Mouse (Mus musculus) bone marrow, adult 2 months (tissue): ENCODE data around the gene Dusp12.

Experiments used
- CTCF ChIP-seq: fragments of 200-500 bp; IDR thresholded peaks from 2 replicates; pipeline ENCODE4 v1.5.1; 2011; ENCODE audit warnings: low read length, control low read depth; ENCODE audit not compliant: control insufficient read depth, insufficient read depth
- POLR2A ChIP-seq: fragments of 200-500 bp; IDR thresholded peaks from 2 replicates; pipeline ENCODE4 v1.6.1; 2011; ENCODE audit warnings: low read depth, mild to moderate bottlenecking, control low read depth, low read length, borderline replicate concordance; ENCODE audit not compliant: control insufficient read depth

- TF ChIP-seq CTCF (no peak), POLR2A (no peak)
These were observed 13.2 kb upstream of the Dusp12 start for GRCm38 (mm10) chr1:170898413-170899075.
